Mouse (Mus musculus) gastrocnemius, adult 2 months (tissue): ENCODE measurements around the gene Anapc13. TPM values are rescaled to one million over a fixed set of nuclear protein-coding genes. Genes with fewer than 3 reads are reported as not detected.

Experiments
- DNase-seq: peaks from one replicate; pipeline ENCODE4 v3.0.0; 2022
- H3K27ac ChIP-seq: fragments of 200-600 bp; 2 replicates; pipeline ENCODE4 v1.8.1; 2022; ENCODE audit warnings: mild to moderate bottlenecking
- H3K4me3 ChIP-seq: fragments of 200-600 bp; 2 replicates; pipeline ENCODE4 v1.8.1; 2022; ENCODE audit warnings: mild to moderate bottlenecking, moderate library complexity
- CTCF ChIP-seq: fragments of 200-600 bp; IDR thresholded peaks from 2 replicates; pipeline ENCODE4 v1.8.1; 2022; ENCODE audit warnings: antibody characterized with exemption, mild to moderate bottlenecking, moderate library complexity
- intact Hi-C: fragments of 180-260 bp; cut with DNase I; formaldehyde crosslinking; loops from one replicate; pipeline ENCODE4 v1.15.1; 2025
- total RNA-seq, 2 experiments: library from RNA; stranded (reverse); gene quantifications; 2 replicates each; pipeline ENCODE4 v1.2.3; 2021

The Anapc13 gene
- total RNA-seq, 2 experiments from 2014 or later, result 217 to 239 TPM

DNA sequence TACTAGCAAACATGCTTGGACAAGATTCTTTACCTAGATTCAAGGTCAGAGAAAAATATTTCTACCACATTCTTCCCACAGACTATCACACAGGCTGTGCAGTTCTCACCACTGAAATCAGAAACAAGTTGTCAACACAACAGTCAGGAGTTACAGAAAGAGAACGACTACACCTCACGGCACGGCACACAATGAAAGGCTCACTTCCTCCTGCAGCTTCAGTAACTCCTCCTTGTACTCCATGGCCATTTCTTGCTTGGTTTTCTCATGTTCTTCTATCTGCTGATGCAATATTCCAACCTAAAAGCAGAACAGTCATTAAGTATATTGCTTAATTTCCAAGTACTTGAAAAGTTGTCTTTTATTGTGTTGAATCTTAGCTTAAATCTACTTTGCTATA lies 11.0 kb upstream of the Anapc13 start:
- TF ChIP-seq CTCF, result no peak
- H3K4me3 ChIP-seq, result no peak overlapping the region
- intact Hi-C loops, result no loop called here
- DNase-seq, result no peak
- no peak overlapping the region for H3K27ac ChIP-seq

GRCm38 (mm10) chr9:102616267-102616666 lies 9.8 kb upstream of the Anapc13 start:
- intact Hi-C loops, result no loop called here
- H3K27ac ChIP-seq, result no peak overlapping the region
- no peak for TF ChIP-seq CTCF
- DNase-seq, result no peak
- H3K4me3 ChIP-seq, result no peak overlapping the region

DNA sequence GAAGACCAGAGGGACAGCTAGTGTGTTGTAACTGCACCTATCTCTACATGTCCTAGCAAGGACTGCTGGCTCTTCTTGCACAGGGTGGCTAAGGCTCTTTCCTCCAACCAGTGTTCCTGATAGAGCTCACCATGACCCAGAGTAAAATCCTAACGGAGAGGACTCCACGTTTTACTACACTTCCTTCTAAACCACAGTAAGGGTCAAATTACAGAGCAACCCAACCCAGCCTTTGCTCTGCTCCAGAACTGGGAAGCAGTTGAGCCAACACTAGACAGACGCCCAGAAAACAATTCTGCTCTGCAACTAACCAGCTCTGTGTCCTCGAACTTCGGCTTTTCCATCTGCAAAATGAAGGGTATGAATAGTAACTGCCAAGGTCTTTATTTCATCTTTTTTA lies 4.7 kb upstream of the Anapc13 start:
- no peak overlapping the region for H3K4me3 ChIP-seq
- DNase-seq, result no peak
- intact Hi-C loops, result loop anchor here (10.0 kb wide), 1 partner anchor 683 kb away; the partner anchor contains the start of genes 1300017J02Rik and Topbp1
- H3K27ac ChIP-seq, result peak overlapping the region; percentile 50
- TF ChIP-seq CTCF, result no peak

DNA sequence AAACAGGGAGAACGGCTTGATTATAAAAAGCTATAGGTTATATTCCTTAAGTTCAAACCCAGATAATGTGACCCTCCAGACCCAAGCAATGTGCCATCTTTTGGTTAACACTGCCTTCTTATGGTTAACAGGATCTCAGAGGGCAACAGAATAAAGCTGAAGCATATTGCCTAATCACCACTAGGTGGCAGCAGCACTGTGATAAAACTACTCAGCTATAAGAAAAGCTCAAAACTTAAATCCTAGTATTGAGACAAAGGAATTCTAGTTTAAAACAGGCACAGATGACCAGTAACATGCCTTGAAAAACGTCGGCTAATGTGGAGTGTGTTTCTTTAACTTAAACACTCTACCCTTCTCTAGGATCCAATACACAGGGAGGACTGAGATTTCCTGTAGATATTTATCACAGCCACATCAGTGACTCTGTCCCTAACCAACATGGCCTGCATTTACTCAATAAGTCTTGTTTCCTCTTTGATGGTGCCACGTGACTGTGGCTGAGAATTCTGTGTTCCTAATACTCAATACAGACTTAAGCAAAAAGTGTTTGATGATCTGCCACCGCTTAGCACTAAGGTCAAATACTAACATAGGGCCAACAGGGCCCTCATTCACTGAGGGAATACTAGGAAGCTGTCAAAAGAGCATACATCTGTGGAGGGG lies 3.8 kb upstream of the Anapc13 start:
- Histone ChIP-seq H3K27ac (no peak overlapping the region), H3K4me3 (no peak overlapping the region)
- TF ChIP-seq CTCF, result peak; percentile 92
- DNase-seq, result no peak
- intact Hi-C loops, result loop anchor here (10.0 kb wide), 1 partner anchor 682 kb away; the partner anchor contains the start of genes 1300017J02Rik and Topbp1

DNA sequence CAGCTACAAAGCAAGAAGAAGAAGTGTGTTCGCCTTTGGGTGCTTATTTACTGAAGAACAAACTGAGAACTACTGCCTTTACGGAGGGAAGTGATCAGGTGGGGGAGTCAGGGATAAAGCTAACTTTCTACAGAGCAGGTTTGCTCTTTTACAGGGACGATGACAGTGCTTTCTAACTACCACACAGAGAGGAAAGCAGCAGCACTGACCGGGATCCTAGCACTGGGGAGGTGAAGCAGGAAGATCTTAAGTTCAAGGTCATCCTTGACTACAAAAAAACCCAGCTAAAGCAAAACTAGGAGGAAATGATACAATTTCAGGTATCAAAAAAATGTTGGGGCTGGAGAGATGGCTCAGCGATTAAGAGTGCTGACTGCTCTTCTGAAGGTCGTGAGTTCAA lies 3.2 kb upstream of the Anapc13 start:
- TF ChIP-seq CTCF, result no peak
- intact Hi-C loops, result loop anchor here (10.0 kb wide), 1 partner anchor 682 kb away; the partner anchor contains the start of genes 1300017J02Rik and Topbp1
- DNase-seq, result no peak
- Histone ChIP-seq H3K27ac (no peak overlapping the region), H3K4me3 (no peak overlapping the region)

DNA sequence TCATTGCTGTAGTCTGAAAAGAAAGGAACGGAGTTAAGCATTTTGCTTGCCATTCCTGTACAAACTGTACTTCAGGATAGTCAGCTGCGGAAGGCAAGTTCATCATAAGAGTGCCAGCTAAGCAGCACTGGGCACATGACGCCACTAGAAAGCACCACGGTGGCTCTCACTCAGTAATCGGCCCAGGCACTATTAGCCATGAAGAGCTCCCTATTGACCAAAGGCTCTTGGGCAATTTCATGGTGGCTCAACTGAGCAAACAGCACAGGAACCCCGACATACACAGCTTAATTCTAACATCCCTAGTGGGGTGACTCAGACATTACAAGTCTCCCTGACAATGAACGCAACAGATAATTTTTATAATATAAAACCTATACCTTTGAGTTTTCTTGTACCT lies 2.5 kb upstream of the Anapc13 start:
- no peak for DNase-seq
- no peak overlapping the region for H3K27ac ChIP-seq
- intact Hi-C loops, result loop anchor here (10.0 kb wide), 1 partner anchor 681 kb away; the partner anchor contains the start of genes 1300017J02Rik and Topbp1
- TF ChIP-seq CTCF, result no peak
- no peak overlapping the region for H3K4me3 ChIP-seq

DNA sequence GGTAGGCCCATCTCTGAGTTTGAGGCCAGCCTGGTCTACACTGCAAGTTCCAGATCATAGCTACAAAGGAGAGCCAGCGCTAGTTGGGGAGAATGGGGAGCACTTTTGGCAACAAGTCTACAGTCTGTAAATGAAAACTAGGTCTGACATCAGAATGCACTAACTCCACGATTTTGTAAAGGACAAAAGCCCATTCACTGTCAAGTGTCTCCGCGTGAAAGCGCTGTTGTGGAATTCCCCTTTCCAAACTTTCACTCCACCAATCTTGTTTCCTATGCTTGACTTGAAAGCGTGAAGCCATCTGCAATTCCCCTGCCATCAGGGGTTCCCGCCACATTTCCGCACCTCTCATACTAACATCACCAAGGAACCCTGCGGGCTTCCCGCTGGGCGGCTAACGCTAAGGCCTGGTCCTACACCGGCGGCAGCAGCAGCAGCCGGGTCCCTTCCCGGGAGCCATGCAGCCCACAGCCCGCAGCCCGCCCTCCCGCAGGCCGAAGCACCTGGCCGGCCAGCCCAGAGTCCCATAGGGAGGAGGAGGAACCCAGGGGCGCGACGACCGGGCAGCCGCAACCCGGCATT lies 604 bp upstream of the Anapc13 start:
- Histone ChIP-seq H3K4me3 (peak overlapping the region; percentile 85), H3K27ac (peak overlapping the region; percentile 98)
- intact Hi-C loops, result loop anchor here (10.0 kb wide), 1 partner anchor 679 kb away; the partner anchor contains the start of genes 1300017J02Rik and Topbp1
- DNase-seq, result no peak
- no peak for TF ChIP-seq CTCF

GRCm38 (mm10) chr9:102626839-102627225 lies 736 bp downstream of the Anapc13 start:
- H3K27ac ChIP-seq, result peak overlapping the region; percentile 98
- H3K4me3 ChIP-seq, result peak overlapping the region; percentile 85
- DNase-seq, result no peak
- TF ChIP-seq CTCF, result no peak
- intact Hi-C loops, result loop anchor here (2.0 to 10.0 kb wide), 2 partner anchors 208 to 678 kb away; partner anchors contain the start of genes 1300017J02Rik, Ryk and Topbp1

- H3K27ac ChIP-seq, result peak overlapping the region; percentile 98
Measured at GRCm38 (mm10) chr9:102627442-102627841, 1.3 kb downstream of the Anapc13 start.

GRCm38 (mm10) chr9:102629052-102629451 lies 3.0 kb downstream of the Anapc13 start:
- H3K27ac ChIP-seq, result no peak overlapping the region
- TF ChIP-seq CTCF, result no peak
- DNase-seq, result no peak
- intact Hi-C loops, result loop anchor here (10.0 kb wide), 1 partner anchor 676 kb away; the partner anchor contains the start of genes 1300017J02Rik and Topbp1
- no peak overlapping the region for H3K4me3 ChIP-seq

More at GRCm38 (mm10) chr9:102627442-102627841, 1.3 kb downstream of the Anapc13 start:
- peak overlapping the region; percentile 85 for H3K4me3 ChIP-seq
- no peak for TF ChIP-seq CTCF
- intact Hi-C loops, result loop anchor here (2.0 to 10.0 kb wide), 2 partner anchors 207 to 677 kb away; partner anchors contain the start of genes 1300017J02Rik, Ryk and Topbp1
- DNase-seq, result no peak

GRCm38 (mm10) chr9:102631589-102632147 lies 5.6 kb downstream of the Anapc13 start:
- TF ChIP-seq CTCF, result no peak
- H3K4me3 ChIP-seq, result no peak overlapping the region
- intact Hi-C loops, result no loop called here
- no peak for DNase-seq
- H3K27ac ChIP-seq, result peak overlapping the region; percentile 1; the same call in 1 of the 2 replicates

- TF ChIP-seq CTCF, result no peak
- Histone ChIP-seq H3K4me3 (no peak overlapping the region), H3K27ac (peak overlapping the region; percentile 1)
- intact Hi-C loops, result no loop called here
- DNase-seq, result peak; percentile 53
Measured at GRCm38 (mm10) chr9:102632173-102632572, 6.1 kb downstream of the Anapc13 start.

- Histone ChIP-seq H3K27ac (peak overlapping the region; percentile 1; the same call in 1 of the 2 replicates), H3K4me3 (no peak overlapping the region)
- TF ChIP-seq CTCF, result peak; percentile 91
- DNase-seq, result no peak
- intact Hi-C loops, result no loop called here
Measured at GRCm38 (mm10) chr9:102632923-102633537, 6.9 kb downstream of the Anapc13 start.
